Mouse (Mus musculus): ENCODE measurements at regions not wholly inside any gene's neighbourhood (a gene's known extent, or its start where the extent isn't known, plus 50 kb on each side); places are given as distances from the start of the nearest gene placed in this dataset.

DNA sequence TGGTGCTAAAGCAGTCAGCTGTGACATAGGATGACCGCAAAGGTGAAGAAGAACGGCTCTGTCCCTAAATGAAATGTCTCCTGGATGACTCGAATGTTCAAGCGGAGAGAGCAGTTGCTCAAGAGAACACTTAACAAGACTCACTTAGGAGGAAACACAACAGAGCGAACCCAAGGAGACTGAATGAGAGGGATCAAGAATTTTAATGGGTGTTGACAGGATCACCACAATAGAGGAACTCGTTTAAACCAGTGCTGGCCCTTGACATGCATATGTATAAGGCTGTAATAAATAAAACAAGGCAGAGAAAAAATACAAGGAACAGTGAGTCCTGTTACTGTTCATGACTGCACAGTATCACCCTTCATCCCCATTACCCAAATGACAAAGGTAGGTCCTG lies 134.4 kb upstream of the Id4 start:
- no peak for TF ChIP-seq CTCF (IDR thresholded peaks at IDR 0.05; ENCODE audit: low read depth, low read length)
- no peak for TF ChIP-seq POLR2A (IDR thresholded peaks at IDR 0.05; ENCODE audit: insufficient read depth, low read length)
- TF ChIP-seq EP300 (IDR thresholded peaks at IDR 0.05; ENCODE audit: insufficient read depth, low read depth, low read length): no peak
